Mouse (Mus musculus) stomach, postnatal 0 days (tissue): ENCODE data around the gene Tcfl5. TPM values are rescaled to one million over a fixed set of nuclear protein-coding genes. Genes with fewer than 3 reads are reported as not detected.

Experiments used
- ATAC-seq: fragments of 200-750 bp; cut with Nextera tagmentation; 2 replicates; pipeline ENCODE4 v1.8.0; 2017; ENCODE audit not compliant: low FRiP score, low TSS enrichment
- DNase-seq: peaks from one replicate; pipeline ENCODE4 v3.0.0-alpha.2; 2016; ENCODE audit warnings: low spot score
- H3K27ac ChIP-seq: fragments of 300-500 bp; sonication (generic); replicated peaks from 2 replicates; pipeline ENCODE4 v1.5.1; 2014; ENCODE audit warnings: mild to moderate bottlenecking, control low read depth
- H3K27me3 ChIP-seq: fragments of 300-500 bp; sonication (generic); 2 replicates; pipeline ENCODE4 v1.6.1; 2014; ENCODE audit warnings: low read length; ENCODE audit not compliant: control insufficient read depth, insufficient read depth
- H3K36me3 ChIP-seq: fragments of 300-500 bp; sonication (generic); 2 replicates; pipeline ENCODE4 v1.6.1; 2014; ENCODE audit warnings: low read length, mixed read lengths; ENCODE audit not compliant: control insufficient read depth, insufficient read depth
- H3K4me1 ChIP-seq: fragments of 300-500 bp; sonication (generic); replicated peaks from 2 replicates; pipeline ENCODE4 v1.6.1; 2014; ENCODE audit warnings: antibody characterized with exemption; ENCODE audit not compliant: control insufficient read depth, insufficient read depth
- H3K4me2 ChIP-seq: fragments of 300-500 bp; sonication (generic); replicated peaks from 2 replicates; pipeline ENCODE4 v1.6.1; 2014; ENCODE audit warnings: low read depth, mild to moderate bottlenecking, control low read depth, moderate library complexity
- H3K4me3 ChIP-seq: fragments of 300-500 bp; sonication (generic); 2 replicates; pipeline ENCODE4 v1.5.1; 2014; ENCODE audit warnings: low read depth, low read length, control low read depth
- H3K9ac ChIP-seq: fragments of 300-500 bp; sonication (generic); 2 replicates; pipeline ENCODE4 v1.6.1; 2014; ENCODE audit warnings: mild to moderate bottlenecking, low read length, control low read depth, mixed read lengths
- H3K9me3 ChIP-seq: fragments of 300-500 bp; sonication (generic); 2 replicates; pipeline ENCODE4 v1.6.1; 2016; ENCODE audit warnings: low read length; ENCODE audit not compliant: control insufficient read depth
- CTCF ChIP-seq: IDR thresholded peaks from 2 replicates; pipeline ENCODE4 v1.5.1; 2016; ENCODE audit warnings: antibody characterized with exemption, low read depth, mild to moderate bottlenecking, moderate library complexity
- EP300 ChIP-seq: optimal IDR thresholded peaks from 2 replicates; pipeline ENCODE3; 2016; ENCODE audit warnings: antibody characterized with exemption
- WGBS: fragments of 180-500 bp; shearing (Covaris S2); extraction: QIAGEN DNeasy Blood & Tissue Kit; methylation state at CpG from one replicate; pipeline ENCODE4 v1.1.7; 2014; 5-methylcytosine and 5-hydroxymethylcytosine counted together
- polyA plus RNA-seq: library from polyadenylated mRNA; unstranded; fragments of >200 nt; fragmentation: Nextera tagmentation; extraction: Ambion mirVana; gene quantifications from 2 replicates; pipeline ENCODE4 v1.2.1, GENCODE M21; 2015

Tcfl5 gene
- polyA plus RNA-seq, 1 experiment from 2014 or later: 0.05 TPM

- Histone ChIP-seq H3K9ac (peak overlapping the region; percentile 87), H3K4me3 (peak overlapping the region; percentile 94), H3K4me1 (peaks cover 4% of the 10 kb centered on the region; the same call in 1 of the 2 replicates), H3K27me3 (no peaks in the 10 kb centered on the region), H3K4me2 (peak overlapping the region; percentile 88), H3K27ac (peak overlapping the region; percentile 92), H3K36me3 (peaks cover 13% of the 10 kb centered on the region; the same call in 1 of the 2 replicates), H3K9me3 (no peaks in the 10 kb centered on the region)
- TF ChIP-seq EP300: no peak
- peak; percentile 58 for TF ChIP-seq CTCF
- WGBS: 47% methylated on average over 6 of the region's 6 CpGs
- ATAC-seq (peak; percentile 19), DNase-seq (no peak)
Measured at GRCm38 (mm10) chr2:180588736-180589122, 53.8 kb downstream of the Tcfl5 start.

GRCm38 (mm10) chr2:180583154-180583507, 59.4 kb downstream of the Tcfl5 start:
- Histone ChIP-seq H3K36me3 (peaks cover 3% of the 10 kb centered on the region; the same call in 1 of the 2 replicates), H3K4me2 (peak overlapping the region; percentile 81), H3K27me3 (no peaks in the 10 kb centered on the region), H3K4me1 (peaks cover 5% of the 10 kb centered on the region; the same call in 1 of the 2 replicates), H3K27ac (no peak overlapping the region), H3K9me3 (no peaks in the 10 kb centered on the region), H3K9ac (peak overlapping the region; percentile 84), H3K4me3 (peak overlapping the region; percentile 63)
- no peak for ATAC-seq
- no peak for TF ChIP-seq EP300
- no peak for TF ChIP-seq CTCF
- DNase-seq: no peak
- WGBS: 10% methylated on average over 7 of the region's 7 CpGs

GRCm38 (mm10) chr2:180582481-180583153, 59.9 kb downstream of the Tcfl5 start:
- WGBS: under 1% methylated on average over 57 of the region's 57 CpGs

GRCm38 (mm10) chr2:180581002-180581401, 61.5 kb downstream of the Tcfl5 start, which contains the start of gene Mrgbp:
Gene Mrgbp (plus strand): TSS chr2:180581304.
- Histone ChIP-seq H3K36me3 (peaks cover 3% of the 10 kb centered on the region; the same call in 1 of the 2 replicates), H3K9ac (0 out of 2 replicates have a peak within 1 kb of the TSS, but pooled peaks have one; percentile 18), H3K4me3 (no peak within 1 kb of the TSS), H3K27ac (peak within 1 kb of the TSS; percentile 30; the same call in 1 of the 2 replicates), H3K9me3 (no peaks in the 10 kb centered on the region), H3K27me3 (no peaks in the 10 kb centered on the region), H3K4me2 (no peak within 1 kb of the TSS), H3K4me1 (peaks cover 5% of the 10 kb centered on the region; the same call in 1 of the 2 replicates)
- no peak for TF ChIP-seq CTCF
- no peak for TF ChIP-seq EP300
- DNase-seq: peak; percentile 38
- ATAC-seq: peak; percentile 25
- 42% methylated on average over 3 of the region's 3 CpGs for WGBS

More at GRCm38 (mm10) chr2:180582481-180583153, 59.9 kb downstream of the Tcfl5 start:
- Histone ChIP-seq H3K27me3 (no peaks in the 10 kb centered on the region), H3K4me1 (peaks cover 5% of the 10 kb centered on the region; the same call in 1 of the 2 replicates), H3K27ac (peak overlapping the region; percentile 81), H3K4me3 (peak overlapping the region; percentile 63), H3K4me2 (peak overlapping the region; percentile 81), H3K9me3 (no peaks in the 10 kb centered on the region), H3K9ac (peak overlapping the region; percentile 84), H3K36me3 (peaks cover 3% of the 10 kb centered on the region; the same call in 1 of the 2 replicates)
- DNase-seq (peak; percentile 97), ATAC-seq (peak; percentile 90)
- TF ChIP-seq CTCF: peak; percentile 98
- TF ChIP-seq EP300: no peak

- Histone ChIP-seq H3K4me3 (no peak overlapping the region), H3K27me3 (no peaks in the 10 kb centered on the region), H3K4me1 (peaks cover 5% of the 10 kb centered on the region; the same call in 1 of the 2 replicates), H3K27ac (no peak overlapping the region), H3K9me3 (no peaks in the 10 kb centered on the region), H3K36me3 (no peaks in the 10 kb centered on the region), H3K9ac (no peak overlapping the region), H3K4me2 (no peak overlapping the region)
- 3% methylated on average over 3 of the region's 3 CpGs for WGBS
- TF ChIP-seq EP300 (no peak), CTCF (peak; percentile 94)
- DNase-seq (peak; percentile 85), ATAC-seq (no peak)
Measured at GRCm38 (mm10) chr2:180578686-180579085, 63.8 kb downstream of the Tcfl5 start.

- no peak for DNase-seq
- no peaks in the 10 kb centered on the region for H3K36me3 ChIP-seq
- no peaks in the 10 kb centered on the region for H3K27me3 ChIP-seq
- H3K4me2 ChIP-seq: no peak overlapping the region
- WGBS: 63% methylated on average over 4 of the region's 4 CpGs
- no peak for TF ChIP-seq EP300
- TF ChIP-seq CTCF: no peak
- no peaks in the 10 kb centered on the region for H3K4me1 ChIP-seq
- H3K4me3 ChIP-seq: no peak overlapping the region
- H3K27ac ChIP-seq: no peak overlapping the region
- ATAC-seq: no peak
- no peak overlapping the region for H3K9ac ChIP-seq
- H3K9me3 ChIP-seq: no peaks in the 10 kb centered on the region
Measured at GRCm38 (mm10) chr2:180576482-180576881, 66.0 kb downstream of the Tcfl5 start.

Other genes starting within 250 kb of the Tcfl5 start
- 4.2 and 5.6 TPM in 2 replicates for gene Slco4a1, start 186.5 kb downstream of the Tcfl5 start, polyA plus RNA-seq
- gene Ntsr1, start 142.7 kb downstream of the Tcfl5 start, polyA plus RNA-seq: 0.11 and 0.12 TPM in 2 replicates
- gene Mrgbp, start 61.4 kb downstream of the Tcfl5 start, polyA plus RNA-seq: 15.9 and 16.1 TPM in 2 replicates
- 23.9 and 24.5 TPM in 2 replicates for gene Ogfr, start 53.5 kb downstream of the Tcfl5 start, polyA plus RNA-seq
- 1.6 TPM in 2 replicates for gene Col9a3, start 44.9 kb downstream of the Tcfl5 start, polyA plus RNA-seq
- gene Dido1, start 67.3 kb upstream of the Tcfl5 start, polyA plus RNA-seq: 7.4 and 9.7 TPM in 2 replicates
- gene Gid8, start 67.4 kb upstream of the Tcfl5 start, polyA plus RNA-seq: 59.6 and 60.7 TPM in 2 replicates
- 3.0 and 3.6 TPM in 2 replicates for gene Slc17a9, start 82.6 kb upstream of the Tcfl5 start, polyA plus RNA-seq
- not detected in 2 replicates for gene Bhlhe23, start 134.2 kb upstream of the Tcfl5 start, polyA plus RNA-seq